Mouse (Mus musculus): Measurements from ENCODE around the gene Ston2.

DNA sequence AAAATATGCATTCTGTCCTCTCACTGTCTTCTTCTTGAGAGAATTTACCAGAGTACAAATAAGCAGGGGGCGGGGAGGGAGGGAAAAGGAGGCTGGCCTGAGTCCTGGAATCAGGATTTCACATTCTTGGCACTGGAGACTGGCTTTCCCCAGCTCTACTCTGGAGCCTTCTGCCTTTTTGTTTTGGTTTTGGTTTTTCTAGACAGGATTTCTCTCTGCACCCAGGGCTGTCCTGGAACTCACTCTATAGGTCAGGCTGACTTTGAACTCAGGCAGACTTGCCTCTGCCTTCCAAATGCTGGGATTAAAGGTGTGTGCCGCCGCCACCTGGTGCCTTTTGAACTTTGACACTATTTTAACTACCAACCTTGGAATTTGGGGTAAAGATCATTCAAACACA lies 149.8 kb downstream of the Ston2 start:
- no peak for TF ChIP-seq EP300 (IDR thresholded peaks at IDR 0.05; ENCODE audit: low read depth)
- TF ChIP-seq CTCF (IDR thresholded peaks at IDR 0.05; ENCODE audit: low read depth): no peak
